Mouse (Mus musculus) liver, embryonic 15.5 days (tissue): ENCODE results near the gene Pcgf6. TPM values are rescaled to one million over a fixed set of nuclear protein-coding genes. Genes with fewer than 3 reads are reported as not detected.

ENCODE experiments used
- ATAC-seq: fragments of 200-750 bp; cut with Nextera tagmentation; 2 replicates; pipeline ENCODE4 v1.8.0; 2017; ENCODE audit warnings: moderate number of reproducible peaks, mild to moderate bottlenecking, moderate library complexity; ENCODE audit not compliant: insufficient read depth
- H3K27ac ChIP-seq: fragments of 300-500 bp; sonication (generic); replicated peaks from 2 replicates; pipeline ENCODE4 v1.5.1; 2015; ENCODE audit warnings: mild to moderate bottlenecking, inconsistent platforms
- H3K27me3 ChIP-seq: fragments of 300-500 bp; sonication (generic); 2 replicates; pipeline ENCODE4 v1.6.1; 2015; ENCODE audit warnings: mild to moderate bottlenecking, inconsistent platforms
- H3K36me3 ChIP-seq: fragments of 300-500 bp; sonication (generic); replicated peaks from 2 replicates; pipeline ENCODE4 v1.6.1; 2015; ENCODE audit warnings: moderate library complexity, mild to moderate bottlenecking, inconsistent platforms
- H3K4me1 ChIP-seq: fragments of 300-500 bp; sonication (generic); replicated peaks from 2 replicates; pipeline ENCODE4 v1.6.1; 2015; ENCODE audit warnings: inconsistent platforms
- H3K4me2 ChIP-seq: fragments of 300-500 bp; sonication (generic); 2 replicates; pipeline ENCODE4 v1.6.1; 2015; ENCODE audit warnings: moderate library complexity, mild to moderate bottlenecking, inconsistent platforms
- H3K4me3 ChIP-seq: fragments of 300-500 bp; sonication (generic); replicated peaks from 2 replicates; pipeline ENCODE4 v1.5.1; 2015; ENCODE audit warnings: mild to moderate bottlenecking, inconsistent platforms
- H3K9ac ChIP-seq: fragments of 300-500 bp; sonication (generic); 2 replicates; pipeline ENCODE4 v1.6.1; 2015; ENCODE audit warnings: moderate library complexity, mild to moderate bottlenecking, inconsistent platforms
- H3K9me3 ChIP-seq: fragments of 300-500 bp; sonication (generic); replicated peaks from 2 replicates; pipeline ENCODE4 v1.6.1; 2016; ENCODE audit warnings: inconsistent platforms
- WGBS: fragments of 180-500 bp; shearing (Covaris S2); methylation state at CpG from one replicate; pipeline ENCODE4 v1.1.7; 2015; ENCODE audit warnings: mixed read lengths; ENCODE audit not compliant: insufficient replicate concordance; 5-methylcytosine and 5-hydroxymethylcytosine counted together
- polyA plus RNA-seq: library from polyadenylated mRNA; unstranded; fragments of >200 nt; fragmentation: Nextera tagmentation; extraction: Ambion mirVana; gene quantifications from 2 replicates; pipeline ENCODE4 v1.2.1, GENCODE M21; 2015

Pcgf6 gene
- polyA plus RNA-seq, 1 experiment from 2014 or later: 7.3 TPM

DNA sequence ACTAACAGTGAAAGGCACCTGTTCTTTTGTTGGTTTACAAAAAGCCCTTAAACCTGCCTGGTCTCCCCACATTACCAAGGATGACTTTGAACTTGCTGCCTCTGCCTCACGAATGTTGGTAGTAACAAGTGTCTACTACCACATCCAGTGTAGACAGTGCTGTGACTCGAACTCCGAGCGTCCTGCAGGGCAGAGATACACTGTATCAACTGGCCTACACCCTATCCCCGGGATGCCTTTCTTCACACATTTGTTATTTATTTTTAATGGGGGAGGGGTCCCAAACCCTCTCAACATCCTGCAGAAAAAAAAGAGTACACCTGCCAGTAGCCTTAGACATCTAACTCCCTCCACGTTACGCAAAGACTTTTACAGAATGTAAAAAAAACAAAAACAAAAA lies 866 bp downstream of the Pcgf6 start:
- no peak for ATAC-seq
- peak overlapping the region; percentile 78 for H3K9ac ChIP-seq
- no peaks in the 10 kb centered on the region for H3K9me3 ChIP-seq
- peak overlapping the region; percentile 85 for H3K27ac ChIP-seq
- H3K4me1 ChIP-seq: peaks cover 23% of the 10 kb centered on the region
- H3K27me3 ChIP-seq: no peaks in the 10 kb centered on the region
- H3K4me2 ChIP-seq: peak overlapping the region; percentile 98
- WGBS: 6% methylated on average over 7 of the region's 7 CpGs
- peak overlapping the region; percentile 87 for H3K4me3 ChIP-seq
- peaks cover 9% of the 10 kb centered on the region for H3K36me3 ChIP-seq

DNA sequence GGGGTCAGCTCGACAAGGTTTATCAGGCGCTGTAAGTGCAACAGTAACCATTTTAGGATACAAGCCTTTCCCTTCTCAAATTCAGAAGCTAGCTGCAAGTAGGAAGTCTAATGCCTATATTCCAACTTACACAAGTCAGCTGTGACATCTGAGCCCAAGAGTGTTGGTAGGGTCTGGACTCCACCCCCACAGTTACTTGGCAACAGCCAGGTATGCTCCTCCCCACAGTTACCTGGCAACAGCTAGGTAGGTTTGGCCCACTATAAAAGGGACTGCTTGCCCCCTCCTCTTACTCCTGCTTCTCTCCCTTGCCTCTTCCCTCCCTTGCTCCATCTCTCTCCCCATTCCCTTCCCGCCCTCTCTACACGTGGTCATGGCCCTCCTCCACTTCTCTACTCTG lies 1.6 kb downstream of the Pcgf6 start:
- no peak overlapping the region for H3K27ac ChIP-seq
- no peaks in the 10 kb centered on the region for H3K27me3 ChIP-seq
- H3K9me3 ChIP-seq: no peaks in the 10 kb centered on the region
- 65% methylated on average over 4 of the region's 4 CpGs for WGBS
- H3K9ac ChIP-seq: no peak overlapping the region
- H3K4me3 ChIP-seq: no peak overlapping the region; the same call in 1 of the 2 replicates
- peak overlapping the region; percentile 98 for H3K4me2 ChIP-seq
- peaks cover 23% of the 10 kb centered on the region for H3K4me1 ChIP-seq
- H3K36me3 ChIP-seq: peaks cover 10% of the 10 kb centered on the region
- no peak for ATAC-seq

DNA sequence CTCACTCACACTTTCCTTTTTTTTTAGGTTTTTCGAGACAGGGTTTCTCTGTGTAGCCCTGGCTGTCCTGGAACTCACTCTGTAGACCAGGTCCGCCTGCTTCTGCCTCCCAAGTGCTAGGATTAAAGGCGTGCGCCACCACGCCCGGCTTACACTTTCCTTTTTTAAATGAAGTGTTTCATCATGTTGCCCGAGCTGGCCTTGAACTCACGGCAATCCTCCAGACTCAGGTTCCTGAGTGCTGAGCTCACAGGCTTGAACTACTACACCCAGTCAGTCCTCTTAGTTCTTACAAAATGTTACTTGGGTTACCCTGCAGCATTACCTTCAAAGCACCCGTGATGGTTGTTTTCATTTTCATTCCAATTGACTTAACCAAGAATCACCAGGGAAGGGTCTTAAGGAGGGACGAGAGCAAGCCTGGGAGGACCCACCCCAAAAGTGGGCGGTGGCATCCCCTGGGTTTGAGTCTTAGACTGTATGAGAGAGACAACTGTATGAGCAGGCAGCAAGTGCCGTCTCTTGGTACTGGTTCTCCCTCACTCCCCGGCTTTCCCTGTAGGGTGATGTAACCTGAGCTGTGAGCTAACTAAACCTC lies 3.4 kb downstream of the Pcgf6 start:
- Histone ChIP-seq H3K27me3 (no peaks in the 10 kb centered on the region), H3K9ac (no peak overlapping the region), H3K9me3 (no peaks in the 10 kb centered on the region), H3K4me3 (no peak overlapping the region), H3K36me3 (peaks cover 17% of the 10 kb centered on the region), H3K4me1 (peaks cover 23% of the 10 kb centered on the region), H3K27ac (no peak overlapping the region), H3K4me2 (no peak overlapping the region)
- 78% methylated on average over 13 of the region's 13 CpGs for WGBS
- ATAC-seq: no peak

DNA sequence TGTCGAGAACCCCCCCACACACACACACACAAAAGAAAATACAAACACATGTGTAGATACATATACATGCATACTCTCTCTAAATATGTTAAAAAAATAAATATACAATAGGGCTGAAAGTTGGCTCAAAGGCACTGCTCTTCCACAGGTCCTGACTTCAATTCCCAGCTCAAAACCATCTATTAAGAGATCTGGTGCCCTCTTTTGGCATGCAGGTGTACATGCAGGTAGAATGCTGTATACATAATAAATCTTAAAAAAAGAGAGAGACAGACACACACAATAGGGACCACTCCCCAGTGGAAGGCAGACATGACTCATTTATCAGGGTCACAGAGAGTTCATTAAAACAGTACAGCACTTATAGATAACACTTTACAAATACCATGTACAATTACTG lies 4.4 kb downstream of the Pcgf6 start:
- peaks cover 21% of the 10 kb centered on the region for H3K36me3 ChIP-seq
- no peaks in the 10 kb centered on the region for H3K9me3 ChIP-seq
- no peak overlapping the region for H3K4me3 ChIP-seq
- H3K9ac ChIP-seq: no peak overlapping the region
- no peak overlapping the region for H3K27ac ChIP-seq
- H3K27me3 ChIP-seq: no peaks in the 10 kb centered on the region
- 77% methylated on average over 1 of the region's 1 CpGs for WGBS
- no peak for ATAC-seq
- no peak overlapping the region for H3K4me2 ChIP-seq
- H3K4me1 ChIP-seq: peaks cover 20% of the 10 kb centered on the region

DNA sequence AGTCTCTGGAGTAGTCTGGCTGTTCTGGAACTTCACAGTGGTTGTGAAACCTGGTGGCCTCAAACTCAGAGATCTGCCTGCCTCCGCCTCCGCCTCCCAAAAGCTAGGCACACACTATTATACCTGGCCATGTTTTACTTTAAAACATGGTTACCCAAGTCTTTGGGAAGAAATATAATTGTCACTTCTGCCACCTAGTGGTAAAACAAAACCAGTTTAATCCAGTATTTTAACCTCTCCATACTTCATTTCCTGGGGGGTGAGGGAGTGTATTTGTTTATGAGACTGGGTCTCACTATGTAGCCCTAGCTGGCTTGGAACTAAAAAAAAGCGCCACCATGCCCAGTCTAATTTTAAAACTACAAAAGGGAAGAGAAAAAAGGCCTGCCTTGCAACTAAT lies 7.1 kb downstream of the Pcgf6 start:
- no peak overlapping the region for H3K4me2 ChIP-seq
- no peak for ATAC-seq
- H3K27me3 ChIP-seq: no peaks in the 10 kb centered on the region
- no peak overlapping the region for H3K27ac ChIP-seq
- 72% methylated on average over 3 of the region's 3 CpGs for WGBS
- H3K36me3 ChIP-seq: peaks cover 43% of the 10 kb centered on the region
- H3K9me3 ChIP-seq: no peaks in the 10 kb centered on the region
- H3K4me3 ChIP-seq: no peak overlapping the region
- no peak overlapping the region for H3K9ac ChIP-seq
- no peaks in the 10 kb centered on the region; the same call in 1 of the 2 replicates for H3K4me1 ChIP-seq

DNA sequence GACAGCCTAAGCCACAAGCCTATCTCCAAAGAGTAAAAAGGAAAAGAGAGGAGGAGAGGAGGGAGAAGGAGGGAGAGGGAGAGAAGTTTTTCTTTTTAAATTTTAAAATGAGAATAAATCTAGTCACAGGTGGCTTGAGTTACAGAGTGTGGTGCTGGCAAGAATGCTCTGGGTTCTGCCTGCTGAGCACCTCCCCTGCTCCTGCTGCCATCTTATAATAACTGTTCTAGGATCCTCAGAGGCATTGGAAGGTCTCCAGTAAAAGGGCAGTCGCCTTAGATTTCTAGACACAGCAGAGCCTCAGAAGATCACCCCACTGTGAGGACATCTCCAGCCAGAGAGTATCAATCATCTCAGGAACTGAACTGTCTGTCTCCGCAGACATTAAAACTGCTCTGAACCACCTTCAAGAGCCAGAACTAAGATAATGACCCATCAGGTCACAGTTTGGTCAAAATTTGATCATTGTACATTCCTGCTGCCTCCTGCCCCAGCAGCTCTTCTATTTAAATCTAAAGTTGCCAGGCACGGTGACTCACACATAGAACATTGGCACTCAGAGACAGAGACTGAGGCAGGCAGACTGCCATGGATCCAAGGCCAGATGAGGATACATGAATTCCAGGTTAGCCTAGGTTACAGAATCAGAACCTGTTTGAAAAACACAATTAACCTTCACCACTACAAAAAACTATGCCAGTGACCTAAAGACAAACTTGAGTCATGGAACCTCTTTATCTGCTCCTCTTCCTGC lies 9.8 kb downstream of the Pcgf6 start:
- Histone ChIP-seq H3K4me3 (no peak overlapping the region), H3K9me3 (no peaks in the 10 kb centered on the region), H3K4me2 (no peak overlapping the region), H3K27ac (no peak overlapping the region), H3K27me3 (no peaks in the 10 kb centered on the region), H3K36me3 (peaks cover 50% of the 10 kb centered on the region), H3K9ac (no peak overlapping the region), H3K4me1 (no peaks in the 10 kb centered on the region)
- WGBS: 66% methylated on average over 3 of the region's 3 CpGs
- ATAC-seq: no peak

DNA sequence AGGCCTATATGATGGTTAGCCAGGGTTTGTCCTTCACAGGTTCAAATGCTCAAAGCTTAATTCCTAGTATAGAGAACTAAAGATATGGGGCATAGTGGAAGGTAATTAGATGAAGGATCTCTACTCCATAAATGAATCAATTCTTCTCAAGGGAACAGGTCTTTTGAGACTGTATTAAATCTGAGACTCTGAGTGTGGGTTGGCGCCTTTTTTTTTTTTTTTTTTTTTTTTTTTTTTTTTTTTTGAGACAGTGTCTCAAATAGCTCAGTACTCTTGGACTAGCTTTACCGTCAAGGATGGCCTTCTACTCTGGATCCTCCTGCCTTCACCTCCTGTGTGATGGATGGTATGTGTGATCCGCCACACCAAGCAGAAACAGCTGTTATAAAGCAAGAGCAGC lies 14.1 kb downstream of the Pcgf6 start:
- peaks cover 62% of the 10 kb centered on the region for H3K36me3 ChIP-seq

DNA sequence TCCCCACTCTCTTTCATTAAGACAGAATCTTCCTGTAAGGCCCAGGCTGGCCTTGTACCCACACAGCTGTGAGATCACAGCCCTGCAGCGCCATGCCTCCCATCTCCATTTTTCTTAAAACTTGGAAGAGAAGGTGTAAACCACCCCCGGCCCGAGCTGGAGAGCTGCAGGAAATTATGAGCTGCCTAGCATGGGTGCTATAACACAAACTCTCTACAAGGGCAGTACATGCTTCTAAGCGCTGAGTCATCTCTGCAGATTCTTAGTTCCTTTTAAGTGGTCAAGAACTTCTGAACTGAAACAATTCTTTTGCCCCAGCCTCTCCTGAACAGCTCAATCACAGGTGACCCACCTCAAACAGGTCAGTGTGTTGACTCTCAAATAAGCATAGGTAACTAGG lies 15.8 kb downstream of the Pcgf6 start:
- Histone ChIP-seq H3K9me3 (no peaks in the 10 kb centered on the region), H3K27me3 (no peaks in the 10 kb centered on the region), H3K4me3 (no peak overlapping the region), H3K36me3 (peaks cover 50% of the 10 kb centered on the region), H3K9ac (no peak overlapping the region), H3K27ac (no peak overlapping the region), H3K4me1 (no peaks in the 10 kb centered on the region), H3K4me2 (no peak overlapping the region)
- 72% methylated on average over 4 of the region's 4 CpGs for WGBS
- no peak for ATAC-seq

More for the DNA sequence above, 14.1 kb downstream of the Pcgf6 start:
- no peak for ATAC-seq
- H3K27me3 ChIP-seq: no peaks in the 10 kb centered on the region
- no peaks in the 10 kb centered on the region for H3K4me1 ChIP-seq
- H3K9ac ChIP-seq: no peak overlapping the region
- H3K9me3 ChIP-seq: no peaks in the 10 kb centered on the region
- no peak overlapping the region for H3K4me3 ChIP-seq
- WGBS: 81% methylated on average over 3 of the region's 3 CpGs
- no peak overlapping the region for H3K4me2 ChIP-seq
- H3K27ac ChIP-seq: no peak overlapping the region

DNA sequence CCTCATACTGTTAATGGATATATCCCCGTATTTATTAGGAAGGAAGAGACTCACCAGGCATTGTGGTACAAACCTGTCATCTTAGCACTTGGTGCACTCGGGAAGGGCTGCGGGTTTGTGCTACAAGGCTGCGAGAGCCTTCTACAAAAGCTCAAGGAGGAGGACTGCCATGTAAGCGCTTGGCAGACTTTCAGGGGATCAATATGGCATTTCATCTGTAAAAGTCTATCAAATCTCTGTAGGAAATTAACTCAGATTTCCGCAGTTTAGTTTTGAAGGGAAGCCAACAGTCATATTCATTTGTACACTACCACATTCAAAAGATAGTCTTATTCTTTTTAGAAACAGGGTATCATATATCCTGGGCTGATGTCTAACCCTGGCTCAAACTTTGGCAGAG lies 18.9 kb downstream of the Pcgf6 start:
- Histone ChIP-seq H3K27ac (no peak overlapping the region), H3K36me3 (peaks cover 25% of the 10 kb centered on the region), H3K9ac (no peak overlapping the region), H3K9me3 (no peaks in the 10 kb centered on the region), H3K27me3 (no peaks in the 10 kb centered on the region), H3K4me1 (no peaks in the 10 kb centered on the region), H3K4me2 (no peak overlapping the region), H3K4me3 (no peak overlapping the region)
- ATAC-seq: no peak
- 79% methylated on average over 6 of the region's 6 CpGs for WGBS

DNA sequence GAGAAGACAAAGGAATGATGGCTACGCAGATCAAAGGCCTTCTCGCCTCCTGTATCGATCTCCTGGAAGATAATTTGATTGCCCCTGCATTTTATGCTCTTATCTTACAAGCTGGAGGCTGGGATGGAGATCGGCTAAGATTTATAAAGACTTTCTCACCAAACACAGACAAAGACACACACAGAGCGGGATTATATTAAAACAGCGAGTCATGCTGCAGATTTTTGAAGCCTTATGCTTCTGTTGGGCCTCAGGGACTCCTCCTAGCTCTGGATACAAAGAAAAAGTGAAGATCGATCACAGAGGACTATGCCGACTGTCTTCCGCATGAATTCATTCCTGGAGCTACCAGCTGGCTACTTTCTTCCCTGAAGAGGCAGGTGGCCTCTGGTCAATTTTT lies 20.9 kb downstream of the Pcgf6 start:
- WGBS: 76% methylated on average over 9 of the region's 9 CpGs
- no peaks in the 10 kb centered on the region for H3K9me3 ChIP-seq
- H3K9ac ChIP-seq: no peak overlapping the region
- 0 out of 2 replicates have a peak, but pooled peaks cover 15% of the 10 kb centered on the region for H3K36me3 ChIP-seq
- no peak overlapping the region for H3K27ac ChIP-seq
- no peak overlapping the region for H3K4me3 ChIP-seq
- H3K4me1 ChIP-seq: no peaks in the 10 kb centered on the region
- no peak for ATAC-seq
- H3K27me3 ChIP-seq: peaks cover 2% of the 10 kb centered on the region; the same call in 1 of the 2 replicates
- H3K4me2 ChIP-seq: no peak overlapping the region

DNA sequence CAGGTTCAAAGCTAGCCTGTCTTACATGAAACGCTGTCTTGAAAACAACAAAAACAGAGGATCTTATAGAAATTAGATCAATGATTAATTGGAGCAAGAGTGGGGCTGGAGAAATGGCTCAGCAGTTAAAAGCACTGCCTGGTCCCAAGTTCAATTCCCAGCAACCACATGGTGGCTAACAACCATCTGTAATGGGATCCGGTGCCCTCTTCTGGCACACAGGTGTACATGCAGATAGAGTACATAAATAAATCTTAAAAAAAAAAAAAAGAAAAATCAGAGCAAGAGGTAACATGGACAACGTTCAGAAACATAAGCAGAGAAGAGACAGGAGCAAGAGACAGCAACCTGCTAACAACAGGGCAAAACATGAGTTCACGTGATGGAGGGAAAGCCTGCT lies 24.2 kb downstream of the Pcgf6 start:
- Histone ChIP-seq H3K4me1 (no peaks in the 10 kb centered on the region), H3K9me3 (no peaks in the 10 kb centered on the region), H3K9ac (no peak overlapping the region), H3K4me3 (no peak overlapping the region), H3K36me3 (no peaks in the 10 kb centered on the region), H3K27me3 (peaks cover 25% of the 10 kb centered on the region), H3K4me2 (no peak overlapping the region), H3K27ac (no peak overlapping the region)
- 69% methylated on average over 4 of the region's 4 CpGs for WGBS
- ATAC-seq: no peak
